ENCODE assay signal across 9 mouse cellular contexts in the genomic region with DNA sequence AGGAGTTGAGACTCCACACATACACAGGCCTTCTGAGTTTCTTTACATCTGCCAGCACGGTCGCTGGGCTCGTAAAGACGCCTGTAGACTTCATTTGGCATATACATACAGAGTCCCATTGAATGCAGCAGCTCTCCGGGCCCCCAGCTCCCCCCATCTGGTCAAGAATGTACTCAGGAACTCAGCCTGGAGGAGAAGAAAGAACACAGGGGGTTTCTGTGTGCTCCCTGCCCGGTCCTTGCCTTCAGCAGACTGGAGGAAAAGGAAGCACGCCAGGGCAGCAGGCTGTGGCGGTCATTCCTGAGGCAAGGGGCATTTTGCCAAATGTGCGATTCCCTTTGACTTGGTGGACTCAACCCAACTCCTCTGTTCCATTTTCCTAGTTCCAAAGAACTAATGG. TPM values are rescaled to one million over a fixed set of nuclear protein-coding genes. Genes with fewer than 3 reads are reported as not detected.
DNase-seq lines count a peak whose midpoint lies in the region; ATAC-seq and TF ChIP-seq lines count a peak whose summit lies in the region.
"Had no signal": no experiment of that assay in that cellular context is flagged by ENCODE, and none has a peak within 500 bp of the region (broad histone marks: within the 10 kb centered on the region; RNA-seq: fewer than 3 reads in every experiment).

No protein-coding gene starts in this region.

- H3K27me3 ChIP-seq in hindbrain, embryonic 10.5 days (ENCODE audit: insufficient read depth, poor library complexity, severe bottlenecking), result no peaks in the 10 kb centered on the region
- no peaks in the 10 kb centered on the region for H3K27me3 ChIP-seq in hindbrain, embryonic 12.5 days
- no peaks in the 10 kb centered on the region for H3K27me3 ChIP-seq in kidney, postnatal 0 days (ENCODE audit: insufficient read depth, low read length)
- no peaks in the 10 kb centered on the region for H3K27me3 ChIP-seq in lung, postnatal 0 days (replicated peaks; ENCODE audit: insufficient read depth, low read length)

- no peak for TF ChIP-seq CTCF in kidney, postnatal 0 days (IDR thresholded peaks at IDR 0.05; ENCODE audit: low read depth)
- TF ChIP-seq CTCF in lung, postnatal 0 days (IDR thresholded peaks at IDR 0.05), result no peak

- H3K36me3 ChIP-seq in hindbrain, embryonic 10.5 days, result peaks cover 46% of the 10 kb centered on the region
- no peaks in the 10 kb centered on the region for H3K36me3 ChIP-seq in hindbrain, embryonic 12.5 days
- no peaks in the 10 kb centered on the region for H3K36me3 ChIP-seq in kidney, postnatal 0 days (ENCODE audit: insufficient read depth, low read length)
- H3K36me3 ChIP-seq in lung, postnatal 0 days (ENCODE audit: insufficient read depth, low read length), result no peaks in the 10 kb centered on the region

- no peak for TF ChIP-seq EP300 in lung, postnatal 0 days (IDR thresholded peaks at IDR 0.05)

- no peak overlapping the region for H3K9ac ChIP-seq in hindbrain, embryonic 12.5 days
- H3K9ac ChIP-seq in kidney, postnatal 0 days (ENCODE audit: low read depth, low read length), result no peak overlapping the region
- no peak overlapping the region for H3K9ac ChIP-seq in lung, postnatal 0 days (replicated peaks; ENCODE audit: low read depth)

- 81% methylated on average over 9 of the region's 9 CpGs for WGBS in hindbrain, embryonic 10.5 days
- 74% methylated on average over 9 of the region's 9 CpGs for WGBS in hindbrain, embryonic 12.5 days
- 50% methylated on average over 9 of the region's 9 CpGs for WGBS in kidney, postnatal 0 days
- WGBS in lung, postnatal 0 days, result 23% methylated on average over 9 of the region's 9 CpGs

- DNase-seq in hindbrain, embryonic 10.5 days (ENCODE audit: low spot score), result no peak
- peak; percentile 90 to 92 for DNase-seq in cerebellum, postnatal 10 days
- DNase-seq in gastrocnemius, postnatal 36 days, result peak; percentile 29 to 38
- DNase-seq in kidney, postnatal 0 days (ENCODE audit: low spot score), result peak; percentile 75
- peak; percentile 74 for DNase-seq in lung, postnatal 0 days (ENCODE audit: low spot score)
- DNase-seq in embryo, embryonic 11 days, result no peak

- no peak overlapping the region for H3K4me3 ChIP-seq in hindbrain, embryonic 10.5 days
- no peak overlapping the region for H3K4me3 ChIP-seq in hindbrain, embryonic 12.5 days
- no peak overlapping the region for H3K4me3 ChIP-seq in kidney, postnatal 0 days (replicated peaks; ENCODE audit: low read depth, low read length)
- no peak overlapping the region for H3K4me3 ChIP-seq in lung, postnatal 0 days (ENCODE audit: low read depth, low read length)

- H3K27ac ChIP-seq in hindbrain, embryonic 10.5 days, result 0 out of 2 replicates have a peak overlapping the region, but pooled peaks have one; percentile 23
- H3K27ac ChIP-seq in hindbrain, embryonic 12.5 days, result no peak overlapping the region
- peak overlapping the region; percentile 33; the same call in 1 of the 2 replicates for H3K27ac ChIP-seq in kidney, postnatal 0 days
- H3K27ac ChIP-seq in lung, postnatal 0 days (ENCODE audit: low read length), result no peak overlapping the region
- H3K27ac ChIP-seq: macrophage had no signal

- H3K4me1 ChIP-seq in hindbrain, embryonic 10.5 days (replicated peaks), result peaks cover 48% of the 10 kb centered on the region
- peaks cover 23% of the 10 kb centered on the region for H3K4me1 ChIP-seq in hindbrain, embryonic 12.5 days
- H3K4me1 ChIP-seq in kidney, postnatal 0 days (replicated peaks; ENCODE audit: insufficient read depth, low read length), result peaks cover 22% of the 10 kb centered on the region
- peaks cover 16% of the 10 kb centered on the region; the same call in 1 of the 2 replicates for H3K4me1 ChIP-seq in lung, postnatal 0 days (ENCODE audit: insufficient read depth, low read depth, low read length)

- intact Hi-C loops in gastrocnemius, postnatal 36 days (cut with DNase I), result no loop called here

- no peaks in the 10 kb centered on the region for H3K9me3 ChIP-seq in hindbrain, embryonic 10.5 days
- no peaks in the 10 kb centered on the region for H3K9me3 ChIP-seq in hindbrain, embryonic 12.5 days (replicated peaks)
- no peaks in the 10 kb centered on the region for H3K9me3 ChIP-seq in kidney, postnatal 0 days (replicated peaks; ENCODE audit: low read length)
- no peaks in the 10 kb centered on the region for H3K9me3 ChIP-seq in lung, postnatal 0 days (ENCODE audit: low read length)

- no peak overlapping the region for H3K4me2 ChIP-seq in hindbrain, embryonic 12.5 days (replicated peaks)
- peak overlapping the region; percentile 13; the same call in 1 of the 2 replicates for H3K4me2 ChIP-seq in kidney, postnatal 0 days (ENCODE audit: low read length)
- no peak overlapping the region for H3K4me2 ChIP-seq in lung, postnatal 0 days (replicated peaks; ENCODE audit: low read depth, low read length)

- no peak for ATAC-seq in hindbrain, embryonic 12.5 days (ENCODE audit: low FRiP score)
- peak; percentile 38; the same call in 1 of the 2 replicates for ATAC-seq in kidney, postnatal 0 days (replicated peaks; ENCODE audit: low FRiP score, low read depth)
- ATAC-seq in lung, postnatal 0 days, result peak; percentile 26
- ATAC-seq in CD4-positive, CD25-positive, alpha-beta regulatory T cell, adult 4 months, result no peak

RNA-seq across cellular contexts. Expression of a gene that starts 20.2 kb away (rescaled TPM):
- 23.7 and 25.1 TPM in 2 replicates for polyA plus RNA-seq in hindbrain, embryonic 10.5 days (2016; fragmentation: Nextera tagmentation; extraction: Ambion mirVana)
- 24.2 and 24.7 TPM in 2 replicates for polyA plus RNA-seq in hindbrain, embryonic 12.5 days (2016; fragmentation: Nextera tagmentation; extraction: Ambion mirVana)
- 1 to 10 TPM; 4.0 to 5.7 TPM for total RNA-seq in gastrocnemius, postnatal 36 days (2021)
- polyA plus RNA-seq in kidney, postnatal 0 days (2015; fragmentation: Nextera tagmentation; extraction: Ambion mirVana), result 23.8 and 25.0 TPM in 2 replicates
- polyA plus RNA-seq in lung, postnatal 0 days (2015; fragmentation: Nextera tagmentation; extraction: Ambion mirVana), result 17.5 and 18.6 TPM in 2 replicates
- polyA plus RNA-seq in CD4-positive, CD25-positive, alpha-beta regulatory T cell, adult 4 months (2017; shearing (Covaris generic)), result 1 to 10 TPM; 2.0 to 2.3 TPM
- polyA plus RNA-seq: macrophage had no signal

Comparison
In these comparisons a context has a peak if more than half of its experiments do, and no peak if none do; other contexts are left out.
1. H3K27ac ChIP-seq: peak in hindbrain, embryonic 10.5 days (single experiment) and kidney, postnatal 0 days (single experiment); none in hindbrain, embryonic 12.5 days (single experiment) and lung, postnatal 0 days (single experiment).
2. DNase-seq: peak in cerebellum, postnatal 10 days (2 of 2), gastrocnemius, postnatal 36 days (2 of 2), kidney, postnatal 0 days (single experiment) and lung, postnatal 0 days (single experiment); none in hindbrain, embryonic 10.5 days (single experiment) and embryo, embryonic 11 days (single experiment).
3. ATAC-seq: peak in kidney, postnatal 0 days (single experiment) and lung, postnatal 0 days (single experiment); none in hindbrain, embryonic 12.5 days (single experiment) and CD4-positive, CD25-positive, alpha-beta regulatory T cell, adult 4 months (single experiment).